Mouse (Mus musculus) gastrocnemius, postnatal 10 days (tissue): ENCODE data around the gene Zic4. TPM values are rescaled to one million over a fixed set of nuclear protein-coding genes. Genes with fewer than 3 reads are reported as not detected.
A peak's percentile ranks its signal among the peaks of the same experiment; 100 is the strongest.

ENCODE experiments used
- DNase-seq: peaks from one replicate; pipeline ENCODE4 v3.0.0; 2021; ENCODE audit warnings: mixed read lengths
- total RNA-seq, 2 experiments: library from RNA; stranded (reverse); gene quantifications; 2 replicates each; pipeline ENCODE4 v1.2.3; 2021

Gene Zic4
- total RNA-seq, 2 experiments from 2014 or later, result 0.16 to 0.50 TPM

GRCm38 (mm10) chr9:91380458-91380914 lies 18.3 kb downstream of the Zic4 start:
- no peak for DNase-seq

- DNase-seq, result peak; percentile 45
Measured at GRCm38 (mm10) chr9:91381284-91382110, 19.3 kb downstream of the Zic4 start.

- no peak for DNase-seq
Measured at GRCm38 (mm10) chr9:91382111-91382379, 19.8 kb downstream of the Zic4 start.

GRCm38 (mm10) chr9:91382471-91383255 lies 20.4 kb downstream of the Zic4 start:
- DNase-seq, result no peak

- DNase-seq, result no peak
Measured at GRCm38 (mm10) chr9:91383441-91384135, 21.4 kb downstream of the Zic4 start.

- no peak for DNase-seq
Measured at GRCm38 (mm10) chr9:91384136-91384500, 21.9 kb downstream of the Zic4 start.

- DNase-seq, result no peak
Measured at GRCm38 (mm10) chr9:91384693-91385560, 22.7 kb downstream of the Zic4 start.

- no peak for DNase-seq
Measured at GRCm38 (mm10) chr9:91385561-91386430, 23.6 kb downstream of the Zic4 start.

GRCm38 (mm10) chr9:91386502-91386890 lies 24.3 kb downstream of the Zic4 start:
- no peak for DNase-seq

- no peak for DNase-seq
Measured at GRCm38 (mm10) chr9:91386891-91387739, 24.9 kb downstream of the Zic4 start.

- no peak for DNase-seq
Measured at GRCm38 (mm10) chr9:91387740-91388080, 25.5 kb downstream of the Zic4 start.

- DNase-seq, result no peak
Measured at GRCm38 (mm10) chr9:91388173-91388572, 26.0 kb downstream of the Zic4 start.

GRCm38 (mm10) chr9:91393376-91394068 lies 31.3 kb downstream of the Zic4 start:
- DNase-seq, result no peak

- DNase-seq, result no peak
Measured at GRCm38 (mm10) chr9:91394211-91394646, 32.0 kb downstream of the Zic4 start.

GRCm38 (mm10) chr9:91395066-91395772 lies 33.0 kb downstream of the Zic4 start:
- DNase-seq, result no peak

GRCm38 (mm10) chr9:91399976-91400375 lies 37.8 kb downstream of the Zic4 start:
- no peak for DNase-seq

- DNase-seq, result no peak
Measured at GRCm38 (mm10) chr9:91400482-91401093, 38.4 kb downstream of the Zic4 start.

- DNase-seq, result no peak
Measured at GRCm38 (mm10) chr9:91401471-91401870, 39.3 kb downstream of the Zic4 start.
